Mouse (Mus musculus) erythroblast, adult 5-6 weeks (primary cell): ENCODE data around the gene Glipr1. TPM values are rescaled to one million over a fixed set of nuclear protein-coding genes. Genes with fewer than 3 reads are reported as not detected.
A peak's percentile ranks its signal among the peaks of the same experiment; 100 is the strongest.

Experiments
- ATAC-seq: replicated peaks from 2 replicates; pipeline ENCODE4 v1.8.0; 2016; ENCODE audit warnings: moderate number of reproducible peaks, mild to moderate bottlenecking, moderate TSS enrichment, inconsistent platforms; ENCODE audit not compliant: poor library complexity, low FRiP score, severe bottlenecking
- total RNA-seq, 2 experiments: library from RNA; stranded (forward) in 1 of 2; stranded (reverse) in 1 of 2; fragments of 150-400 nt in 1 of 2; fragments of 200-764, 138-1000 nt in 1 of 2; gene quantifications; 2 replicates each; pipeline versions ENCODE4 v1.2.3 to v1.2.4; 2015 to 2017; ENCODE audit warnings: low replicate concordance in 2 of 2

Gene Glipr1
- total RNA-seq, 2 experiments from 2014 or later: 48.5 to 85.9 TPM

GRCm38 (mm10) chr10:111972542-111973361 is 29.7 kb downstream of the Glipr1 start, which contains the start of gene Krr1:
TSS of gene Krr1 (plus strand) at chr10:111972664.
- peak; percentile 99 for ATAC-seq

GRCm38 (mm10) chr10:111971929-111972328 is 30.5 kb downstream of the Glipr1 start:
- ATAC-seq: no peak

GRCm38 (mm10) chr10:111966394-111966793 is 36.0 kb downstream of the Glipr1 start:
- ATAC-seq: no peak

GRCm38 (mm10) chr10:111960459-111960858 is 42.0 kb downstream of the Glipr1 start:
- no peak for ATAC-seq

- ATAC-seq: no peak
Observed at GRCm38 (mm10) chr10:111959353-111959752, 43.1 kb downstream of the Glipr1 start.

GRCm38 (mm10) chr10:111958046-111958421 is 44.4 kb downstream of the Glipr1 start:
- no peak for ATAC-seq

- peak; percentile 83 for ATAC-seq
Observed at GRCm38 (mm10) chr10:111957271-111958045, 45.0 kb downstream of the Glipr1 start.

GRCm38 (mm10) chr10:111955836-111956235 is 46.6 kb downstream of the Glipr1 start:
- no peak for ATAC-seq

GRCm38 (mm10) chr10:111949008-111949407 is 53.4 kb downstream of the Glipr1 start:
- no peak for ATAC-seq

GRCm38 (mm10) chr10:111948041-111948440 is 54.4 kb downstream of the Glipr1 start:
- ATAC-seq: no peak

- no peak for ATAC-seq
Observed at GRCm38 (mm10) chr10:111945563-111945962, 56.9 kb downstream of the Glipr1 start.

GRCm38 (mm10) chr10:111943026-111943425 is 59.4 kb downstream of the Glipr1 start:
- ATAC-seq: no peak

- no peak for ATAC-seq
Observed at GRCm38 (mm10) chr10:111937146-111937534, 65.3 kb downstream of the Glipr1 start.

- ATAC-seq: no peak
Observed at GRCm38 (mm10) chr10:111936491-111937145, 65.8 kb downstream of the Glipr1 start.

GRCm38 (mm10) chr10:111936021-111936420 is 66.4 kb downstream of the Glipr1 start:
- ATAC-seq: no peak

Other genes starting within 250 kb of the Glipr1 start
- 9.0 and 19.6 TPM in 2 replicates for gene Krr1, start 30.0 kb downstream of the Glipr1 start, total RNA-seq (2015; ENCODE audit: low replicate concordance)
- gene Krr1, start 30.0 kb downstream of the Glipr1 start, total RNA-seq (2017; ENCODE audit: low replicate concordance): 7.5 and 9.9 TPM in 2 replicates
- gene Glipr1l1, start 57.6 kb upstream of the Glipr1 start, total RNA-seq (2015; ENCODE audit: low replicate concordance): not detected in 2 replicates
- gene Glipr1l1, start 57.6 kb upstream of the Glipr1 start, total RNA-seq (2017; ENCODE audit: low replicate concordance): not detected in 2 replicates
- gene Glipr1l2, start 80.7 kb upstream of the Glipr1 start, total RNA-seq (2015; ENCODE audit: low replicate concordance): not detected in 2 replicates
- 0.85 TPM in 1 of 2 replicates, not detected in the other for gene Glipr1l2, start 80.7 kb upstream of the Glipr1 start, total RNA-seq (2017; ENCODE audit: low replicate concordance)
- not detected in 2 replicates for gene Glipr1l3, start 157.7 kb upstream of the Glipr1 start, total RNA-seq (2015; ENCODE audit: low replicate concordance)
- gene Glipr1l3, start 157.7 kb upstream of the Glipr1 start, total RNA-seq (2017; ENCODE audit: low replicate concordance): not detected in 2 replicates
- gene Caps2, start 161.0 kb upstream of the Glipr1 start, total RNA-seq (2015; ENCODE audit: low replicate concordance): not detected in 2 replicates
- gene Caps2, start 161.0 kb upstream of the Glipr1 start, total RNA-seq (2017; ENCODE audit: low replicate concordance): not detected in 2 replicates